Mouse (Mus musculus) thymus, adult 18-20 months (tissue): Measurements from ENCODE around the gene Cd9.

Source experiments
- DNase-seq, 2 experiments: peaks; one replicate each; pipeline ENCODE4 v3.0.0; 2022; ENCODE audit warnings: mixed read lengths in 2 of 2

Cd9 gene

GRCm38 (mm10) chr6:125430982-125431381, 63.6 kb downstream of the Cd9 start:
- no peak for DNase-seq

- DNase-seq = no peak
These were observed 64.1 kb downstream of the Cd9 start for GRCm38 (mm10) chr6:125430358-125430958.

DNA sequence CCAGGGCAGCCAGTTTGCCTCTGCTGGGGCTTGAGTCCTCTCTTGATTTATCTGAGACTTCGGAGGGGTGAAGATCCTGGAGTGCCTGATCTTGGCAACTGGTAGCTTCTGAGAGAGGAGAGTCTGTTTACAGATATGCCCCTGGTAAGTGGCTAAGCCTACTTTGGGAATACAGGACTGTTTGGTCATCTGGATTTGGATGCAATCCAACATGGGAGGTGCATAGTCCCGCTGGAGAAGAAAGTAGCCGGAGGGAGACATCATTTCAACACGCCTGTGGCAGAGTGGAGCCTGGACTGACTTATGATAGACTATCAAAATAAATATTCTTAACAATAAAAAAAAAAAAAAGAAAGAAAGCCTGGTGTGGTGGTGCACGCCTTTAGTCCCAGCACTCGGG, 64.8 kb downstream of the Cd9 start:
- DNase-seq = no peak

- DNase-seq = peak; percentile 55 to 56
These were observed 67.9 kb downstream of the Cd9 start for GRCm38 (mm10) chr6:125426383-125427360.

DNA sequence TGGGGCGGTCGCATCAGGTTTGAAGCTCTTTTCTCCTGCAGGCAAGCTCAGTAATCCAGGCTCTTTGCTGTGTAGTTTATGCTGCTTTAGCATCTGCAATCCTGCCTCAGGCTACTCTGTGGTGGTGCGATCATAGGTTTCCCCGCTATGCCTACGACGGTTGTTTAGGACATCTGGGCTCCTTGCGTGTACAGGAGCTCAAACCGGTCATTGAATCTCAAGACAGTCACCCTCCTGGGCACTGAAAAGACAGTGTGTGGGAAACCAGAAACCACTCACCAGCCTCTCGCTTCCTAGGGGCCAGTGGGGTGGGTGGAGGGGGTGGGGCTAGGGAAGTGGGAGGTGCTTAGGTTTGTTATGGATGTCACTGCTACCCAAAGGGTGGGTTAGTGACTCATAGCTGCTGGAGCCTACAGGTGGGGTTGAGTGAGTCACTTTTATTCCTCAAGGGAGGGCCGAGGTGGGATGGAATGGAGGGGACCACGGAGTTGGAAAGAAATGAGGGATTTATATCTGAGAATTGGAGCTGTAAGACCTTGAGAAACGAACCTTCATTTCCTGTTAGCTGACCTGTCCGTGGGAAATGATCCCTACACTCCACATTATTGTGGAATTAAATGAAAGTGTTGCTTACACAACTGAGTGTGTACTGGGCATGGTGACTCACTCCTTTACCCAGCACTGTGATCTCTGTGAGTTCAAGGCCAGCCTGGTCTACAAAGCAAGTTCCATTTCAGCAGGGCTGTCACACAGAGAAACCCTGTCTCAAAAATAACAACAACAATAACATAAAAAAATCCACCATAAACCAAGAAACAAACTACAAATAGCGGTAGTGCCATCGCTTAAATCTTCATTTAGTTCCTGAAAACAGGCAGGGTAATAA, 69.1 kb downstream of the Cd9 start:
- DNase-seq = no peak

DNA sequence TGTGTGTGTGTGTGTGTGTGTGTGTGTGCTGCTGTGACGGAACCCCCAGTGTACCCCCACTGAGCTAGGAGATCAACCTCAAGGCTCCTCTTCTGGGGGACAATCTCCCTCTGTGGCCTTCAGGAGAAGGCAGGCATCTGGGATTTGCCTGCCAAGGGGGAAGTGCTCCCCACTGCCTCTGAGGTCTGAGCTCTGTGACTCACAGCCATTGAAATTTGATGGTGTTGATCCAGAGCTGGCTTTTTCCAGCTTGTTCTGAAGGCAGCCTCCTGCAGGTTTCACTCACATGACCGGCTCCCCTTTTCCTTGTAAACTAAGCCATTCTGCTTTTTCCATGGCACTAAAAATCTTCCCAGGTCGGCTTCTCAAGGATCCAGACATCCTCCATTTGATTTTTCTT, 70.4 kb downstream of the Cd9 start:
- DNase-seq = no peak

DNA sequence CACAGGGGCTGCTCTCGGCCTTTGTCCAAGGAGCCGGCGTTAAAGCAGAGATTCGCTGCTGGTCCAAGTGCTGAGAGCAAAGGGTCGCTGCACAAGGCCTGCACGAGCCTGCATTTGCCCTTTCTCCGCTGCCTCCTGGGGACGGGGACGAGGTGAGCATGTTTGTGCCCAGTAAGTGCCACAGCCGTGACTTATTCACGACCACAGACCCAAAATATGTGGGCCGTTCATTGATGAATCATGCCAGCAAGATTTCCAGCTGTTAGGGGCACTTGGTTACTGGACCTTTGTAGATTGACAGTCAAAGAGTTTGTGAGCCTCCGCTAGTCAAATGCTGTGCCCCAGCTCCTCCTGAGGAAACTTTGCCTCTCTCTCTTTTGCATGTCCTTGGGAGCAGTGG, 71.1 kb downstream of the Cd9 start:
- DNase-seq = no peak

DNA sequence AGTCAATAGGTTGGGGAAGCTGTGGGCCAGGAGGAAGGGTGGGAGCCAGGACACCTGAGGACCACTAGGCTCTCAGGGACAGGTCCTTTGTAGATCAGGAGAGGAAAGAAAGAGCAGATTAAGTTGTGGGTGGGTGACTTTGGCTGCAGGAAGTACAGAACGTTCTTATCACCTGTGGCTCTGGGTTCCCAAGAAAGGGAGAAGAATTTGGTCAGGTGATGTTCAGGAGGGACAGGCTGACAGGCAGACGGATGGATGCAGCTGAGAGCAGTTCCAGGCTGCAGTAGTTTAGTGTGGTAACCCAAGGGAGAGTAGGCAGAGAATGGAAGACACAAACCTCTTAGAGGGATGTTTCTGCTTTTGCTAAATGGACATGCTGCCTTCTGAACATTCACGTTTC, 71.5 kb downstream of the Cd9 start:
- no peak for DNase-seq

DNA sequence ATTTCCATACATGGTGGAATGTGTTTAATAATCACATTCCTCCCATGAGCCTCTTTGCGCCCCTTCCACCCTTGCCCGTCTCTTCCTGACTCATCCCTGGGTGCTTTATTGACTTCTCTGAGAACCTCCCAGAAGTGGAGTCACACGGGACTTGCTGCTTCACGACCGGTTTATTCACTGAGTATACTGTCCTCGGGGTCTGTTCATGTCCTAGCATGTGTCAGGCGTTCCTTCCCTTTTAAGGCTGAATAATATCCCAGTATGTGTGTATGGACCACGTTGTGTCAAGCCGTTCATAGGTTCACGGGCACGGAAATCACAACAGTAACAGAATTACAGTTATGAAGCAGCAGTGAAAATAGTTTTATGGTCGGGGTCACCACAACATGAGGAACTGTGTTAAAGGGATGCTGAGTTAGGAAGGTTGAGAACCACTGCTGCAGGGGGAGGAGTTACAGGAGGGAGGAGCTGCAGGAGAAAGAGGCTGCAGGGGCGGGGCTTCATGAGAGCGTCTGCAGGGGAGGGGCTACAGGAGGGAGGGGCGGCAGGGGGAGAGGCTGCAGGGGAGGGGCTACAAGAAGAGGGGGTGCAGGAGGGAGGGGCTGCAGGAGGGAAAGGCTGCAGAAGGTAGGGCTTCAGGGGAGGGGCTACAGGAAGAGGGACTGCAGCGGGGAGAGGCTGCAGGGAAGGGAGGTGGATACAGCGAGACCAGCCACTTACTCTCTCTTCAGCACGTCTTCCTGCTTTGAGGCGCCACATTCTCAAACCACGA, 72.4 kb downstream of the Cd9 start:
- DNase-seq = peak; percentile 81 to 85

DNA sequence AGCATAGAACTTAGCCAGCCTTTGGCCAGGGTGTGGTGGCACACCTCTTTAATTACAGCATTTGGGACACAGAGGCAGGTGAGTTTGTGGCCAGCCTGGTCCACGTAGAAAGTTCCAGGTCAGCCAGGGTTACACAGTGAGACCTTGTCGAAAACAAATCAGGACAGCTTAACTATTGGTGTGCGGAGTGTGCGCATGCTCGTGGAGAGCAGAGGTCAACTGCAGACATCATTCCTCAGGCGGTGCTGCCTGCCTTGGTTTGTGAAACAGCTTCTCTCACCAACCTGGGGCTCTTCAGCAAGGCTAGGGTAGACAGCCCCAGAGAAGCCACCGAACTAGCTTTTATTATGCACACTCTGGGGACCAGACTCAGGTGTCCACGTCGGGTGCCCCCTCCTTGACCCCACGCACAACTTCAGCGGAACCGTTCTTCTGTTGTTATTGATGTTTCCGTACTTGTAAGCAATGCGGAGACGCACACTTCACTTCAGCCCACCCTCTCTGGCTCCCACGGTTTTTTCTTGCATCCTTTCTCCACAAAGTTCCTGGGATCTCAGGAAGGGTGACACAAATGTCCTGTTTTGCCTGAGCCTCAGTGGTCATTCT, 74.0 kb downstream of the Cd9 start:
- no peak for DNase-seq

- peak in 1 of 2 experiments; percentile 53 for DNase-seq
These were observed 75.8 kb downstream of the Cd9 start for GRCm38 (mm10) chr6:125418744-125419143.

DNA sequence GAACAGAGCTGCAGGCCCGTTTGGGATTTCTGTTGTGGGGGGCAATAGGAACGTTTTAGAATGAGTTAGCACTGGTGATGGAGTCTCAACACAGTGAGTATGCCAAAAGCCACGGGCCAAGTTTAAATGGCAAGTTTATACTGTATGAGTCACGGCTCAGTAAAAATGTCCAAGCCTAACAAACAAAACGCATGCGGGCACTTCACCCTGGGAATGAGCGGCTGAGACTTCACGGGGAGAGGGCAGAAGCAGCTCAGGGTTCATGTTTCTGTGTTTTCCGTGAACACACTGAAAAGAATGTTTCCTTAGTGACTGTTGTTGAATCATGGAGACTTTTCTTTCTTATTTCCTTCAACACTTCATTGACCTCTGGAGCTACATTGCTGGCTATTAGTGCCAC, 81.3 kb downstream of the Cd9 start:
- DNase-seq = no peak

DNA sequence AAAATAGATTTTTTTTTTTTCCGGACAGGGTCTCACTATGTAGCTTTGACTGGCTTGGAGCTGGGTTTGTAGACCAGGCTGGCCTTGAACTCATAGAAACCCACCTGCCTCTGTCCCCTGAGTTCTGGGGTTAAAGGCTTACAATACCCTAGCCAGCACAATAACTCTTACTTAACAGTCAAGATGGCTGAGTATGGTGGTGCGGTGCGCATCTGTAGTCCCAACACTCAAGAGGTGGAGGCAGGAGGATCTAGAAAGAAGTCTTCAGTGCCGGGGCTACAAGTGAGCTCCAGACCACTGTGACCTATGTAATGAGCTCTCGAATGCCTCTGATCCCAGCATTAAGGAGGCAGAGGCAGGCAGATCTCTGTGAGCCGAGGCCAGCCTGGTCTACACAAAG, 82.9 kb downstream of the Cd9 start:
- no peak for DNase-seq

DNA sequence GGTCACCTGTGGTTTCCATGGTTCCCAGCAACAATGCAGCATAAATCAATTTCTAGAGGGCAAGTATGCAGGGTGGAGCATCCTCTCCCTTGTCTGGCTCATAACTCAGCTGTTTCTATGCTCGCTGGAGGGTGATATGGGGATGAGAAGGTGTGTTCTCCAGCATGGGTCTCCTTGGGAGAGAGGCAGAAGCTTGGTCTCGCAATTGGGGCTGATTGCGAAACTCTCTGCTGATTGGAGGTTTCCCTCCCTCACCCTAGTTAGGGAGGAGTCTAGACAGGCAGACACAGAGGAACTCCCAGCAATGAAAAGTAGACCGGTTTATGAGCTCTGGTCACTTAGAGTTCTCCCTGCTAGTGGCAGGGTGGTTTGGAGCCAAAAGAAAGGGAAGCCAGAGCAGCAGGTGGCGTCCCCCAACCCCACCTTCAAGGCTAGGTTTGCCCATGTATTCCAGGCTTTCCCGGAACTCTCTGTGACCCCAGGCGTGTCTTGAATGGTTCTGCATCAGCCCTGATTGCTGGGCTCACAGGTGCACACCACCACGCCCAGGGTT, 83.5 kb downstream of the Cd9 start:
- no peak for DNase-seq

DNA sequence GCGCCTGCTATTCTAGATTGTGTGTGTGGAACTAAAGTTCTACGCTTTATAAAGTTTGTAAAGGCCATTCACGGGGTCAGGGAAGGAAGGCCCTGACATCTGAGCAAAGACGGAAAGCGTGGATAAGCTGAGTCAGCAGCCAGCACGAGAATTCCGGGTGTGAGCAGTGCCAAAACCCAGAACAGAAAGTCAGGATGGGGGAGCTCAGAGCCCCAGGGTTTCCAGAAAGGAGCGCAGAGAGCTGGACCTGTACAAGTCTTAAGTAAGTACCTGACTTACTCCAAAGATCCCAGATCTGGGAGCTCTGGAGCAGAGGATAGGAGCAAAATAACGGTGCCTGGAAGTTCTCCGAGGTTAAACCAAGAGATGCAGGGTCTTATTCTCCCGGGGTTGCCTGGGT, 84.0 kb downstream of the Cd9 start:
- no peak for DNase-seq
